Mouse (Mus musculus) olfactory bulb, adult 2 months (tissue): ENCODE measurements around the gene Zcchc9.

Source experiments
- CTCF ChIP-seq: fragments of 200-500 bp; IDR thresholded peaks from 2 replicates; pipeline ENCODE4 v1.5.1; 2012; ENCODE audit warnings: low read depth, mild to moderate bottlenecking, low read length, moderate library complexity; ENCODE audit not compliant: insufficient read depth
- POLR2A ChIP-seq: fragments of 200-500 bp; IDR thresholded peaks from 2 replicates; pipeline ENCODE4 v1.6.1; 2012; ENCODE audit warnings: mild to moderate bottlenecking, low read depth, low read length, moderate library complexity; ENCODE audit not compliant: insufficient read depth

DNA sequence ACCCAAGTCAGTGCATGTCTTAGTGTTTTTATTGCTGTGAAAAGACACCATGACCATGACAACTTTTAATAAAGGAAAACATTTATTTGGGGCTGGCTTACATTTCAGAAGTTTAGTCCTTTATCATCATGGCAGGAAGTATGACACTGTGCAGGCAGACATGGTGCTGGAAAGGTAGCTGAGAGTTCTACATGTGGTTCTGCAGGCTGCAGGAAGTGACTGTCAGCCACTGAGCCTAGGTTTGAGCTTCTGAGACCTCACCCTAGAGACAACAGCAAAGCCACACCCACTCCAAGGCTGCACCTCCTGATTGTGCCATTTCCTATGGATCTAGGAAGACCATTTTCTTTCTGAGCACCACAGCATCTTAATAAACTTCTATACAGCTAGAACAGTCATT is 20.4 kb upstream of the Zcchc9 start:
- no peak for TF ChIP-seq CTCF
- TF ChIP-seq POLR2A = no peak
